Mouse (Mus musculus): ENCODE results near the gene Prss36. TPM values are rescaled to one million over a fixed set of nuclear protein-coding genes. Genes with fewer than 3 reads are reported as not detected.
"Not testable (repeated sequence)": the region's sequence is repeated elsewhere in the genome, so short reads cannot be mapped to it uniquely, and the experiment has no call there.

The Prss36 gene
- total RNA-seq, 4 experiments from 2014 or later = 5.7 to 8.9 (median 7.9) TPM

GRCm38 (mm10) chr7:127903971-127904796 is 42.3 kb downstream of the Prss36 start, which contains the start of gene Bckdk:
Gene Bckdk, plus strand, starts transcription at chr7:127904082.
- peak; percentile 61 to 68 for DNase-seq (ENCODE audit: low spot score in 2 of 2)

- DNase-seq (ENCODE audit: low spot score in 2 of 2) = no peak
Observed at GRCm38 (mm10) chr7:127901772-127902171, 44.8 kb downstream of the Prss36 start.

- DNase-seq (ENCODE audit: low spot score in 2 of 2) = no peak
Observed at GRCm38 (mm10) chr7:127899997-127900396, 46.5 kb downstream of the Prss36 start.

GRCm38 (mm10) chr7:127898179-127898956 is 48.2 kb downstream of the Prss36 start:
- no peak for DNase-seq (ENCODE audit: low spot score in 2 of 2)

GRCm38 (mm10) chr7:127897542-127897941 is 49.0 kb downstream of the Prss36 start:
- DNase-seq (ENCODE audit: low spot score in 2 of 2) = no peak

GRCm38 (mm10) chr7:127896384-127896783 is 50.1 kb downstream of the Prss36 start:
- DNase-seq (ENCODE audit: low spot score in 2 of 2) = peak; percentile 37 to 57

GRCm38 (mm10) chr7:127895891-127896290 is 50.6 kb downstream of the Prss36 start:
- not testable (repeated sequence) for DNase-seq (ENCODE audit: low spot score in 2 of 2)

- peak; percentile 95 for DNase-seq (ENCODE audit: low spot score in 2 of 2)
Observed at GRCm38 (mm10) chr7:127895442-127895841, 51.1 kb downstream of the Prss36 start, which contains the start of the genes Gm21974 and Vkorc1. Gene Gm21974, minus strand, starts transcription at chr7:127895454. Gene Vkorc1, minus strand, starts transcription at chr7:127895617.

GRCm38 (mm10) chr7:127894480-127894879 is 52.0 kb downstream of the Prss36 start:
- DNase-seq (ENCODE audit: low spot score in 2 of 2) = no peak

GRCm38 (mm10) chr7:127890798-127891197 is 55.7 kb downstream of the Prss36 start, which contains the start of gene Prss53:
Gene Prss53, minus strand, starts transcription at chr7:127890970.
- DNase-seq (ENCODE audit: low spot score in 2 of 2) = no peak

- no peak for DNase-seq (ENCODE audit: low spot score in 2 of 2)
Observed at GRCm38 (mm10) chr7:127888821-127889220, 57.7 kb downstream of the Prss36 start.

GRCm38 (mm10) chr7:127887781-127888180 is 58.7 kb downstream of the Prss36 start:
- no peak for DNase-seq (ENCODE audit: low spot score in 2 of 2)

- DNase-seq (ENCODE audit: low spot score in 2 of 2) = no peak
Observed at GRCm38 (mm10) chr7:127887191-127887590, 59.3 kb downstream of the Prss36 start.

- DNase-seq (ENCODE audit: low spot score in 2 of 2) = no peak
Observed at GRCm38 (mm10) chr7:127886551-127886950, 60.0 kb downstream of the Prss36 start.

- DNase-seq (ENCODE audit: low spot score in 2 of 2) = peak; percentile 55 to 79
Observed at GRCm38 (mm10) chr7:127885951-127886350, 60.6 kb downstream of the Prss36 start.

Other genes with a start within 250 kb of the Prss36 start
- gene Bcl7c, start 237.8 kb downstream of the Prss36 start, total RNA-seq (2022) = 10 to 100 TPM; 33.5 to 36.0 (median 34.1) TPM
- 10 to 100 TPM; 15.2 to 20.3 (median 17.1) TPM for gene Ctf1, start 234.0 kb downstream of the Prss36 start, total RNA-seq (2022)
- gene Ctf2, start 214.6 kb downstream of the Prss36 start, total RNA-seq (2022) = not detected
- 1 to 10 TPM in 2 of 4 experiments, under 1 TPM in 2; 0.92 to 1.6 (median 1.1) TPM for gene Fbxl19, start 202.2 kb downstream of the Prss36 start, total RNA-seq (2022)
- 10 to 100 TPM; 12.2 to 13.6 (median 12.9) TPM for gene Orai3, start 176.9 kb downstream of the Prss36 start, total RNA-seq (2022)
- 10 to 100 TPM; 16.4 to 22.8 (median 18.6) TPM for gene Setd1a, start 170.1 kb downstream of the Prss36 start, total RNA-seq (2022)
- 1 to 10 TPM; 1.6 to 2.3 (median 2.1) TPM for gene Gm49388, start 161.1 kb downstream of the Prss36 start, total RNA-seq (2022)
- gene Hsd3b7, start 146.1 kb downstream of the Prss36 start, total RNA-seq (2022) = 1 to 10 TPM; 1.5 to 4.2 (median 1.9) TPM
- 10 to 100 TPM; 44.5 to 64.1 (median 50.8) TPM for gene Stx4a, start 122.4 kb downstream of the Prss36 start, total RNA-seq (2022)
- gene Stx1b, start 122.2 kb downstream of the Prss36 start, total RNA-seq (2022) = 1 to 10 TPM in 1 of 4 experiments, under 1 TPM in 3; 0.53 to 1.0 (median 0.75) TPM
- 10 to 100 TPM; 12.2 to 14.5 (median 14.0) TPM for gene Zfp646, start 70.5 kb downstream of the Prss36 start, total RNA-seq (2022)
- gene Zfp668, start 69.9 kb downstream of the Prss36 start, total RNA-seq (2022) = 1 to 10 TPM; 3.1 to 4.6 (median 4.5) TPM
- gene Prss53, start 55.8 kb downstream of the Prss36 start, total RNA-seq (2022) = 1 to 10 TPM; 1.5 to 1.8 (median 1.7) TPM
- not detected for gene Gm21974, start 51.3 kb downstream of the Prss36 start, total RNA-seq (2022)
- 1 to 10 TPM; 5.3 to 9.9 (median 8.6) TPM for gene Vkorc1, start 51.1 kb downstream of the Prss36 start, total RNA-seq (2022)
- 100 to 1,000 TPM; 163 to 190 (median 180) TPM for gene Bckdk, start 42.6 kb downstream of the Prss36 start, total RNA-seq (2022)
- gene Kat8, start 34.2 kb downstream of the Prss36 start, total RNA-seq (2022) = 10 to 100 TPM; 20.8 to 30.8 (median 23.0) TPM
- not detected for gene Prss8, start 16.6 kb downstream of the Prss36 start, total RNA-seq (2022)
- gene Fus, start 20.7 kb upstream of the Prss36 start, total RNA-seq (2022) = 10 to 100 TPM; 52.0 to 94.3 (median 70.5) TPM
- gene Pycard, start 47.1 kb upstream of the Prss36 start, total RNA-seq (2022) = under 1 TPM in 3 of 4 experiments, not detected in 1; 0.21 to 0.75 (median 0.43) TPM
- 100 to 1,000 TPM; 204 to 246 (median 223) TPM for gene Trim72, start 57.2 kb upstream of the Prss36 start, total RNA-seq (2022)
- 1 to 10 TPM in 2 of 4 experiments, under 1 TPM in 2; 0.60 to 3.1 (median 1.1) TPM for gene Itgam, start 115.9 kb upstream of the Prss36 start, total RNA-seq (2022)
- gene Gm49368, start 116.0 kb upstream of the Prss36 start, total RNA-seq (2022) = not detected
- under 1 TPM in 2 of 4 experiments, not detected in 2; 0.07 to 0.18 TPM for gene Itgax, start 182.8 kb upstream of the Prss36 start, total RNA-seq (2022)
- gene Itgad, start 207.7 kb upstream of the Prss36 start, total RNA-seq (2022) = under 1 TPM in 1 of 4 experiments, not detected in 3; 0.10 TPM